ENCODE assay signal across 21 mouse cellular contexts in the genomic region with DNA sequence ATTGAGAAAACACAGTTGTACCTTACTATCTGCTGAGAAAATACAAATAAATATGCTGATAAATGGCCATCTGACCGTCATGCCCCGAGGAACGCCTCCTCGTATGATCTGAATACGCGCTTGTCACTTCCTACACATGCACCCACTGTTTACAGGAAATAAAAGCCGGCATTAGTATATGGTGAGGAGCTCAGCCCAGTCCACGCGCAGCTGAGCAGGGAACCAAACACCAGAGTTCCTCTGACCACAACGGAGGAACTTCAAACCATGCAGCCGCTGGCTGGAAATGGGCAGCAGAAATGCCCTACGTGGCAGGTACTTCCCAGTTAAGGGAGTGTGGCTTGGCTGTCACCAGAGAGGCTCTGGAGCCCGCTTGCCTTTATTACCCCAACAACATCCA. TPM values are rescaled to one million over a fixed set of nuclear protein-coding genes. Genes with fewer than 3 reads are reported as not detected.
"Had no signal": no experiment of that assay in that cellular context is flagged by ENCODE, and none has a peak within 500 bp of the region (broad histone marks: within the 10 kb centered on the region; RNA-seq: fewer than 3 reads in every experiment).

No protein-coding gene starts in this region.

RNA-seq across cellular contexts. Expression of a gene that starts 3.5 kb away (rescaled TPM):
- total RNA-seq: layer of hippocampus, adult 8-10 months; layer of hippocampus, postnatal 10 days; layer of hippocampus, postnatal 36 days; left cerebral cortex, adult 2 months; left cerebral cortex, postnatal 10 days; left cerebral cortex, postnatal 36 days; liver, adult 2 months; midbrain, postnatal 0 days had no signal
- polyA plus RNA-seq: kidney, embryonic 15.5 days; limb, embryonic 14.5 days; liver, adult 2 months; liver, embryonic 13.5 days; liver, embryonic 16.5 days; lung, adult 2 months; lung, embryonic 16.5 days; midbrain, embryonic 11.5 days; midbrain, embryonic 14.5 days; neural tube, embryonic 12.5 days; neural tube, embryonic 15.5 days; stomach, embryonic 16.5 days; testis, adult 2 months; urinary bladder, adult 2 months had no signal

RNA-seq across cellular contexts. Expression of a gene that starts 39.8 kb away (rescaled TPM):
- polyA plus RNA-seq: liver, adult 2 months had no signal
